Mouse (Mus musculus) adrenal gland, postnatal 10 days (tissue): Measurements from ENCODE around the gene Zfp280b. TPM values are rescaled to one million over a fixed set of nuclear protein-coding genes. Genes with fewer than 3 reads are reported as not detected.
A peak's percentile ranks its signal among the peaks of the same experiment; 100 is the strongest.
"Not testable (repeated sequence)": the region's sequence is repeated elsewhere in the genome, so short reads cannot be mapped to it uniquely, and the experiment has no call there.

Source experiments
- DNase-seq: peaks from one replicate; pipeline ENCODE4 v3.0.0; 2021; ENCODE audit warnings: mixed read lengths
- long read RNA-seq, 2 experiments: library from polyadenylated mRNA; stranded (forward); transcript quantifications; one replicate each; pipeline ENCODE4 v2.0.0; 2021
- total RNA-seq, 2 experiments: library from RNA; stranded (reverse); gene quantifications; 2 replicates each; pipeline ENCODE4 v1.2.3; 2021

Gene Zfp280b
- 10 to 100 TPM in 1 of 2 experiments, 1 to 10 TPM in 1; 9.0 to 11.0 TPM for total RNA-seq
- long read RNA-seq, experiment 1, full-length matches to known transcripts: 1 of 2 reads
- long read RNA-seq, experiment 1, partial matches to known transcripts: 0 of 2 reads
- long read RNA-seq, experiment 1, other reads (novel, unspliced or antisense): 1 of 2 reads
- long read RNA-seq, experiment 2, full-length matches to known transcripts: 2 of 3 reads
- long read RNA-seq, experiment 2, partial matches to known transcripts: 0 of 3 reads
- long read RNA-seq, experiment 2, other reads (novel, unspliced or antisense): 1 of 3 reads

- DNase-seq: peak; percentile 97
These were observed at the start of gene Zfp280b for GRCm38 (mm10) chr10:76032402-76033118. TSS of gene Zfp280b (plus strand) at chr10:76032650.

- no peak for DNase-seq
These were observed 41.9 kb upstream of the Zfp280b start for GRCm38 (mm10) chr10:75990430-75991042.

- DNase-seq: no peak
These were observed 38.7 kb upstream of the Zfp280b start for GRCm38 (mm10) chr10:75993616-75994240.

- DNase-seq: not testable (repeated sequence)
These were observed 37.8 kb upstream of the Zfp280b start for GRCm38 (mm10) chr10:75994531-75995210.

GRCm38 (mm10) chr10:75995463-75995862, 37.0 kb upstream of the Zfp280b start:
- DNase-seq: no peak

- DNase-seq: no peak
These were observed 36.1 kb upstream of the Zfp280b start for GRCm38 (mm10) chr10:75996315-75996714.

GRCm38 (mm10) chr10:76001160-76001559, 31.3 kb upstream of the Zfp280b start:
- DNase-seq: peak; percentile 19

- peak; percentile 26 for DNase-seq
These were observed 30.3 kb upstream of the Zfp280b start for GRCm38 (mm10) chr10:76002101-76002521.

- no peak for DNase-seq
These were observed 29.8 kb upstream of the Zfp280b start for GRCm38 (mm10) chr10:76002615-76003014.

- DNase-seq: no peak
These were observed 29.2 kb upstream of the Zfp280b start for GRCm38 (mm10) chr10:76003221-76003620.

- DNase-seq: no peak
These were observed 26.1 kb upstream of the Zfp280b start for GRCm38 (mm10) chr10:76006385-76006784.

GRCm38 (mm10) chr10:76009812-76010211, 22.6 kb upstream of the Zfp280b start:
- no peak for DNase-seq

- no peak for DNase-seq
These were observed 19.5 kb upstream of the Zfp280b start for GRCm38 (mm10) chr10:76012922-76013321.

GRCm38 (mm10) chr10:76016886-76017285, 15.6 kb upstream of the Zfp280b start:
- DNase-seq: no peak

- DNase-seq: no peak
These were observed 10.7 kb upstream of the Zfp280b start for GRCm38 (mm10) chr10:76021728-76022127.

GRCm38 (mm10) chr10:76023921-76024320, 8.5 kb upstream of the Zfp280b start:
- DNase-seq: no peak

GRCm38 (mm10) chr10:76025470-76026190, 6.8 kb upstream of the Zfp280b start:
- DNase-seq: no peak

- no peak for DNase-seq
These were observed 5.1 kb upstream of the Zfp280b start for GRCm38 (mm10) chr10:76027127-76028015.

- no peak for DNase-seq
These were observed 4.5 kb upstream of the Zfp280b start for GRCm38 (mm10) chr10:76028016-76028366.

GRCm38 (mm10) chr10:76028396-76028795, 4.1 kb upstream of the Zfp280b start:
- no peak for DNase-seq
